Mouse (Mus musculus) adrenal gland, adult 8-10 months (tissue): ENCODE measurements around the gene Ppargc1a. TPM values are rescaled to one million over a fixed set of nuclear protein-coding genes. Genes with fewer than 3 reads are reported as not detected.

Experiments used
- DNase-seq: peaks from one replicate; pipeline ENCODE4 v3.0.0; 2022
- total RNA-seq, 4 experiments: library from RNA; stranded (reverse); gene quantifications; 2 replicates each; pipeline ENCODE4 v1.2.4; 2022

Gene Ppargc1a
- 1 to 10 TPM; 3.6 to 6.3 (median 4.6) TPM for total RNA-seq

DNA sequence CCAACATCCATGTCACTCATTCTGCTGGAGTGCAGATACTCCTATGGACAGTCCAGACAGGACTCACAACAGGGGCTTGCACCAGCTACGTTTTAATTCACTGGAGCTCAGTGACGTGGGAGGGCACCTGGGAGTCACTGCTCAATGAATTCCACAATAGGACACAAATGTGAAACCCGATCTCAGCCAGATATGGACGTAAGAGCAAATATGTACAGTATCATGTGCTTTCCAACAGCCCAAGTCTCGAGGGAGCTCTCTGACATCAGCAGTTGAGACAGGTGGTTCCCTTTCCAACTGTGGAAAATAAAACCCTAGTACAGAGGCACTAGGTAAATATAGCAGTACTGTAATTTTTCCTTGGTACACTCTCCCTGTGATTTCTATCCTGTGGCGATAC lies at the start of gene Ppargc1a:
Ppargc1a (minus strand) TSS at position 68 of the 400 bp plus-strand sequence.
- no peak for DNase-seq

DNA sequence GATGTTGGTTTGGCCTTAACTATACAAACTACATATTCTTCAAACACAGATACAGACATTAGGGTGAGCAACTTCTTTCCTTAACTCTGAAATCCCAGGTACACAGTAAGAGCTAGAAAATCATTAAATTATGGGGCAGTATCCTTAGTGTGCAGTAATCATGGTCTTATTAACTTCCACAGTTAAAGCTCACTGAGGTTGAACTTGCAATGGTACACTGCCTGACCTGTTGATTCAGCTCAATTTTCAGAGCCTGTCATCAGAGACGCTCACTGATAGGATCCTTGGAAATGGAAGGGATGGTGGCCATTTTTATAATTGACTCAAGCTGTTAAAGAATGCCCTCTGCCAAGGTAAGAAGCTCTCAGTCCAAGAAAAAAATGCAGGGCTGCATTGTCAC lies 49.4 kb upstream of the Ppargc1a start:
- DNase-seq, result no peak

DNA sequence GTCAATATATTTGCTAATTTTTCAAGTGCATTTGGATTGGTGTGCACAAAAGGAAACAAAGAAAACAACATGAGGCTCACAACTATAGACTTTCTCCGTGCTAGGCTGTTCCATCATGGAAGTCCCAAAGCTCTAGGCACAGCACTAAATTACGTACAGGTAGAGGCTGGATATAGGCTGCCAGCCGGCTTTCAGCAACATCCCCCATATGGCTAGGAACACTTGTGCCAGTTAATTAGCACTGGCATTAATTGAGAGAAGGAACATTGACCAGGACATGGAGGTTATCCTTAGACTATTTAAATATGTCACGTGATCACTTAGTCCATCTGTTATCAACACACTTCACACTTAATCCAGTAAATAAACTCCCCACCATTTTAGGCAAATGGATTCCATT lies 44.5 kb upstream of the Ppargc1a start:
- DNase-seq, result no peak

DNA sequence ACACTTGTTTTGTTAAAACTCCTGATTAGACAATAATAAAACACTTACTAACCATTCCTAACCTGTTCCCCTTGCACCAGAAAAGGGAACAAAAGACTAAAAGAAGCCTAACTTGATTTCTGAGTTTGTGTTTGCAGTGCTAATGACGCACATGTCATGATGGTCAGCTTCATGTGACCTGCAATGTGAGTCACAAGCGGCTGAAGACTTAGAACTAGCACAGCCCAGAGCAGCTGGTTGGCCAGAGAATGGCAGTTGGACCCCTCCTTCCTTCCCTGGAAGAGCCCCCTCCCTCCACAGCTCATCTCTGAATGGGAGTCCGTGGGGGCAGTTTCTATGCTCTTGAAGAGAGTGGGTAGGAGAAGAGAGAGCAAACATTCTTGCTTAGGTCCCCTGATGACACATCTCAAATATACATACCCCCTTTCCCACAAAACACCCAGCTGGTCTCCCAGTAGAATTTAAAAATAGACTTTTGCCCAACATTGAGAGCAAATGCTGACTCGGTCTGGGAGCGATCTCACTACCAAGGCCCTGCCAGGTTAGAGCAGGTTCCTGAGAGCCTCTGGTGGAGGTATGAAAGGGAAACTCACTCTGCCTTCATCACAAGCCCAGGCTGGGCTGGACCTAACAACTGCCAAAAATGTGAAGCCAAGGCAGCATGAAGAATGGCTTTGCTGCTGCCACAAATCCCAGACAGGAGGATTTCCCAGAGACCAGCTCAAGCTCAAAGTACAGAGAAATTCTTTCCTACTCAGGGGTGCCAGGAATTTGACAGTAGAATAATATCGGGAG lies 40.4 kb upstream of the Ppargc1a start:
- DNase-seq, result no peak

DNA sequence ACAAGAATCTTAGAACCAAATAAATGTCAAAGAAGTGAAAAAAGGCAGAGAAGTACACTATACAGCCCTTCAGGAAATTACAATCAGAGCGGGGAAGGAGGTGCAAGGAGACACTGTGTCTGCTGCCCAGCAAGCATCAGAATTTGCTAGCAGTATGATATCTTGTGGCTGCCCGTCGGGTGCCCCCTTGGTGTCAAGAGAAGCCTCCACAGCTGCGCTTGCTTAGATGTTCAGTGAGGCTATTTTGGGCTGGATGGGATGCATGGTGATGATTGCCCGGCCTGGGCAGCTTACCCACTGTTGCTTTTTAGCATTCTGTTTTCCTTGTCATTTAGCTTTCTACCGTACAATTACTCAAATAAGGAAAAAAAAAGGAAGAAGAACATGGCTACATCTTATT lies 32.0 kb upstream of the Ppargc1a start:
- no peak for DNase-seq

DNA sequence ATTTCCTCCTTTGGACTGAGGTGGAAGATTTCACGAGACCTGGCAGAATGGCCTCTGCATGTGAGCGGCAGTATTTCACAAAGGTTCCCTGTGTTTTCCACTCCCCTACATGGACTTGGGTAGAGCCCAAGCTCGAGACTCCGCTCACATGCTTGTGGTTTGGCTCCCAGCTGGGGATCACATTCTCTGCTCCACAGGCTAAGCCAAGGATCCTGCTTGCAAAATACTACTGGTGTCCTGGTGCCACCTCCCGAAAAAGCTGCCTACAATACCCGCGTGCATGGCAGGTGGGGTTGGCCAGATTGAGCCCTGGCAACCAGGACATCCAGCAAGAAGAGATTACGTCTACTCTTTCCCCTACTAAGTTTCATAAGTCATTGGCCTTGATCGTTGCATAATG lies 28.1 kb upstream of the Ppargc1a start:
- peak; percentile 50 for DNase-seq

DNA sequence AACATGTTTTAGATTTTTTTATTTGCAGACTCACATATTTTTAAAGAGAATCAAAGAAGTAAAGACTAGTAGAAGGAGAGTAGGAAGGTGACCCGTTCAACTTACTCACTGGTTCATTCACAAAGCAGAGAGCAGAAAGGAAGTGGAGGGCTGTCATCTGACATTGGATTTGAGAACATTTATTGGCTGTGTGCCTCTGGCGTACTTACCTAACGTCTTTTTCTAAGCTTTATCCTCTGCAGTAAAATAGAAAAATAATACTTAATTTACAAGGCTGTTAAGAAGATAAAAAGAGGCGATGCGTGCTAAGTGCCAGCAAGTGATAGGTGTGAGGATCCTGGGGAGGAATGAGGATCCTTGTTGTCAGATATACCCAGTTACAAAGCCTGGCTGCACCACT lies 24.7 kb upstream of the Ppargc1a start:
- no peak for DNase-seq

DNA sequence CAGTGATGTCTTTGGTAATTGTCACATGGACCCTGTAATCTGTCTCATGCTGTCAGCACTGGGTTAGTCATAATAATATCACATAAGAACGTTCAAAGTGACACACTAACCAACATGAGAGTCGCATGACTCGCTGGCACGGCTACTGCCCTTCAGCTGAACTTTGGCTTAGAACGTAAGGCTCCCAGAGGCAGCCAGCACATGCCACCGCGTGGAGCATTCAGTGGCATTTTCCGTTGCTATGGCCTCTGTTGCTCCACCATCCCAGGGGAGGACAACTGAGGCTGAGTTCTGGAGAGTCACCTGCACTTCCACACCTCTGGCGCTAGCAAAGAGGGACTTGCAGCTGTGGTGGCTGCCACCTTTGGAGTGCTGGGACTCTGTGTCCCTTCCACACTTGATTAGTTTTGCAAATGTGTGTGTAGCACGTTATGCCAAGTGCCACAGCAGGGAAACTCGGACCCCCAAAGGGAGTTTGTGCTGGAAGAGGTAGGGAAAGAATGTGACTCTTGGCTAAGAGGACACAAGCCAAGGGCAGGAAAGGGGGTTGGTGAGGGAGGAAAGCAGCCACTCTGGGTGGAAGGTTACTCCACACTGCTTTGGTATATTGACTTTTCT lies 24.1 kb upstream of the Ppargc1a start:
- peak; percentile 9 for DNase-seq

DNA sequence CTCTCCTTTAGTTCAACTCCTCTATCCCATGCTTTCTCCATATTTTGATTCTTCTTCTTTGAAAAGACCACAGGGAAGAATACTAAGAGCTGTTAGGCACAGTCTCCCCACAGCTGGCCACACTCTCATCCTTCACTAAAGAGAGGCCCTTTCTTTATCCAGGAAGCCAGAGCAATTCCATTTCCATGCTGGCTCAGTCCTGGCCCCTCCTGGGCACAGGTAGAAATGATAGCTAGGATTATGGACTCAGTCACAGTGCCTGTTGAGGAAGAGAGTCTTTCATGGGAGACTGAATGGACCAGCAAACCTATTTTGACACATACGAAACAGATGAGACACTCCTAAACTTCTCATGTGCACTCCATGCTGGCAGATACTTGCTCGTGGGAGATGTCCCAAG lies 18.7 kb upstream of the Ppargc1a start:
- no peak for DNase-seq

DNA sequence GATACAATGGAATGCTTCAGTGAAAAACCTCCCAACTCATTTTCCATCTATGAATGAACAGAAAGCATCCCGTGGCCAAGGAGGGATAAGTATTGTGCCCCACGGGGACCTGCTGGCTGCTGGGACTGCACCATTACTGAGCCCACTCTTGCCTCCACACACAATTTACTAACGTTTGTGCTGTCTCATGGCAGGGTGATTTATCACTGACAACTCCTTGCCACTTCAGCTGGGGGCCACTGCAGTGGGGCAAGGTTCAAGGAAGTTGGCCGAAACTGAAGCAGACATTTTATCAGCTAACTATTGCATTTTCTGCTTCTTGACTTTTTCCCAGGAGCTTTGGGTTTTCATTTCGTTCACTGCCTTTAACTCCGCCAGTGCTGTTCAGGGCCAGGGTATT lies 17.5 kb upstream of the Ppargc1a start:
- DNase-seq, result no peak

DNA sequence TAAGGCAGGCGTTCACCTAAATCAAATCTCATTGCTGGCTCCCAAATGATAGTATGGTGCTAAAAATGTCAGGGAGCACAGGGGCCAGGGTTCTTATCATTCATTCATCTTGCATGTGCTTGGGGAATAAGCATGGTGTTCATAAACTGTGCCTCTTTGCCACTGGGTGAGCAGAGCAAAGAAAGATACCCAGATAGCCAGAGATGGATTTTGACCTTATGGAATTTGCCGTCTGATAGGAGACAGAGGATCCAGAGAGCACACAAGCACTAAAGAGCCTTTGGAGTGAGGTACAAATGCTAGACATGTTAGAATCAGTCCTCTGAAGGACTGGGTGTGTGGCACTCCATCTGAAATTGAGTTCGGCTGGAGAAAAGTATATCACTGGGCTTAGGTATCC lies 16.7 kb upstream of the Ppargc1a start:
- DNase-seq, result no peak

DNA sequence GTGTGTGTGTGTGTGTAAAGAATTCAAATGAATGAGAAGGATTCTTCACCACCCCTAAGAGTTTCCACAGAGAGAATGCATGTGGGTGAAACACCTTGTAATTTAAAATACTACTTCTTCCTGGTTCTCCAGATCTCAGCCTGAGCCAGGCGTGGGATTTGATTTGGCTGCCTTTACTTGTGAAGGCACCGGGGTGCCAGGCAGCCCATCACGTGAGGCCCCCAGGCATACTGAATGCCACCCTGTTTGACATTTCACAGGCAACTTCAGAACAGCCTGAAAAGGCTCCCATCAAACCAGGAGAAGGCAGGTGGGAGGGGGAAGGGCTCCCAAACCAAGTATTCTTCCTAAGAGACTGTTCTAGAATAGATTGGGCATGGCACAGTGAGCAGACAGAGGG lies 16.1 kb upstream of the Ppargc1a start:
- no peak for DNase-seq

DNA sequence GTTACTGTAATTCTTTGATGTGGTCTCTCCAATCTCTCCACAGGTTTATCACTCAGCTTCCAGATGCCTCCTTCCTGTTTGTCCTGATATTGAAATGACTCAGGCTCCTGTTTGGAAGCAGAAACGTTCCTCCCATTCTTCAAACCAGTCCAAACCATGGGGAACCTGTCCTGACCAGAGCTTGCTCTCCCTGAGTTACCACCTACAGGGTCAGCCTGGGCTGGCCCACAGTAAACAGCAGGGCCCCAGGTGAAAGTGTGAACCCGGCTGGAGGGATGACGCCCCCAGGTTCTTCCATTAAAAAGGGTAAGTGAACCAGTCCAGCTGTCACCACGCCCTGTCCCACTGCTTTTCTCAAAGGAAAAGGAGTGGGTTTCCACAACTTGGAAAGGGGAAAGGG lies 15.5 kb upstream of the Ppargc1a start:
- DNase-seq, result no peak

DNA sequence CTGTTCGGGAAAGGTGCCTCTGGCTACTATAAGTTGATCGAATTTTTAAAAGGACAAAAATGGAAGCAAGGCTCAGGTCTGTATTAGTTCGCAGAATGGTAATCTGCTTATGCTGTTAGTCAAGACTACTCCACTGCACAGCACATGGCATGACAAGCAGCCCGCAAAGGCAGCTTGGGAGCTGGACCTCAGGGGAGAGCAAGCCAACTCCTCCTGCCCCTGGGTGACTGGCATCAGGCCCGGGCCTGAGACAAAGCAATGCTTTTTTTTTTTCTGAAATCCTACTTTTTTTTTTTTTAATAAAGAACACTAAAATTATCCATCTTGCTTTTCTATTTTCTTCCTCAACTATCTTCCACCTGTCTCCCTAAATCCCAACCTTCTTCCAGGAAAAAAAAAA lies 15.1 kb upstream of the Ppargc1a start:
- DNase-seq, result no peak

DNA sequence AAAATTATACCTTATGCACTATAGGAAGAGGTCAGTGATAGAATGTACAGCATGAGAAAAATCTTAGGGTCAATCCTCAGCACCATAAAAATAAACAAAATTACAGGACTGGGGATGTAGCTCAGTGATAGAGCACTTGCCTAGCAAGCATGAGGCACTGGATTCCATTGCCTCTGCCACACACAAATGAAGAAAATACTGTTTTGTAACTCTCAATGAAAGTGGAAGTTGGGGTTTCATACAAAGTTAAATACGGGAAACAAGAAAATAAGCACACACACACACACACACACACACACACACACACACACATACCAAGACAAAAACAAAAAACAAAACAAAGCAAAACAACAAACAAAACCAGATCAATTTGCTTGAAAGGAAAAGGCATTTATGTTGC lies 10.1 kb upstream of the Ppargc1a start:
- DNase-seq, result no peak

DNA sequence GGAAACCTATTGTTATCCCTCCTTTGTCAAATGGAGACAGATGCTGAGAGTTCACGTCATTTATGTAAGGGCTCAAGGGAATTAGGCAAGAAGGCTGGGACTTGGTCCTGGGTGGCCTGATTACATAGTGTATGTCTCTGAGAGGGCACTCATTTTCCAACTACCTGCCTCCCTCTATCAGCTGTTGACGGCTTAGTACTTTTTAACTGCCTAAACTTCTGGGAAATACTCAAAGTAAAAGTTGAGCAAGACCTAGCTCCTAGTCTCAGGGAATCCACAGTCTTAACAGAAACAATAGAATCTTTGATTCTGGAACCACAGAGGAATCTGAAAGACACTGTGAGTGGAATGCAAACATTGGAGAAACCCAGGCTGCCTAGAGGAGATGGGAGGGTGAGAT lies 6.2 kb upstream of the Ppargc1a start:
- DNase-seq, result no peak

DNA sequence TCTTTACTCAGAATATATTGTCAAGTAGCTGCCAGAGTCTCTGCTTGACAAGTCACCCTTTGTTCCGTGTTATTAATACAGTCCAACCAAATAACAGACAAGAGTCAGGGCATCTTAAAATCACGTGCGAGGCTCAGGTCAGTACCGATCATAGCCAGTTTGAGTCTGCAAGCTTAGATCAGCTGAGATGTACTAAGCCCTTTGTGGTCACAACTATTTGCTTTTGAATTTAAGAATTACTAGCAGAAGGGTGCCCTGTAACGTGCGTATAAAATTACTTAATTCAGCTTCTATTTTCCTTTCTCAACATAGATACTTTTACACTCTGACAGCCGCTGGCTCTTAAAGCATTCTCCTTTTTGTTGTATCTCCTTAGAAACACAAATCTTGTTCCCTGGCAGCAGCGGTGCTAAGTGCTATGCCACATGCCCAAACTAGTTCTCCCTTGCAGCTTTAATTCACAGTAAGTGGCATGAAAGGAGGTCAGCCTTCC lies 718 bp upstream of the Ppargc1a start:
- no peak for DNase-seq

DNA sequence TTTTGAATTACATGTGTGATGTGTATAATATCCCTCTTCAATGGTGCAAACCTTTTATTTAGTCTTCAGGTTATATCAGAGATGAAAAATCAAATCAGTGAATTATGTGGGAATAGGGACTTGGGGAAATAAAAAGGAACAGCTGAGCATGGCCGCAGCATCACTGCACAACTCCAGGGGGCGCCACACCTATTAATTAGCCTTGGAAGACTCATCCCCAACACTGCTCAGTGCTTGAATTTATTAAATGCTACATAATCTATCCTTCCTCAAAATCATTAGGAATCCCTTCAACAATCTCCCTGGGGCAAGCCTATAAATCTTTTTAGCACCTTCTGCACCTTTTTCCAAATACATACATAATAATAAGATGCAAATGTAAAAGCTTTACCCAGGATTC lies 1.9 kb downstream of the Ppargc1a start:
- DNase-seq, result no peak

DNA sequence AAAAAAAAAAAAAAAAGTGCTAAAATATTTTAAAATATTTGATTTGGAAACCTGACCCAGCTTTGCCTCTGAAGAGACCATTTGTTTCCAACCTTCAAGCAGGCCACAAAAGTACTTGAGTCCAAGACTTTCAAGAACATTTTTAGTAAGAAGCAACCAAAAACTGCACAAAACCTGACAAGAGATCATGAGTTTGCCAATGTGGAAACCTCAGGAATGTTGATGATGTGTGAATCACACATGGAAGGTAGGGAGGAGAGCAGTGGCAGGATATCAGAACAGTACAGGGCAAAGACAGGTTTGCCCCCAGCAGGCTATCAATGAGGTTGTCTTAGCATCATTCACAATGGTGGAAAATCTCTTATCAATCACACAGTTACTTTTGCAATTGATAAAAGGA lies 2.5 kb downstream of the Ppargc1a start:
- DNase-seq, result no peak

DNA sequence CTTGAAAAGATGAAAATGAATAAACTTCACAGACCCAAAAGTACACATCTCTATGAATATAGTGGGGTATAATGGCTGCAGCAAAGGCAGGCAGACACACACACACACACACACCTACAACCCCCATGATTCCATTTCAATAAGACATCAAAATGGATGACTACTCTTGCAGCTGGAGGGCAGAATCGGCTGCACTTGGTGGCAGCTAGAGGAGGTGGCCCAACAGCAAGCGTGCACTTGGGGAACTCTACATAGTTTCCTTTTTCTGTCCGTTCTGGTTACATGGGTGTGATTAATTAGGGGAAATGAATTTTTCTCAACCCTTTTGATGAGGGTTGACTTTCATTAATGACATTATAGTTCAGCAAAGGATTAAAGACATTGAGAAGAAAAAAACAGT lies 4.0 kb downstream of the Ppargc1a start:
- no peak for DNase-seq

DNA sequence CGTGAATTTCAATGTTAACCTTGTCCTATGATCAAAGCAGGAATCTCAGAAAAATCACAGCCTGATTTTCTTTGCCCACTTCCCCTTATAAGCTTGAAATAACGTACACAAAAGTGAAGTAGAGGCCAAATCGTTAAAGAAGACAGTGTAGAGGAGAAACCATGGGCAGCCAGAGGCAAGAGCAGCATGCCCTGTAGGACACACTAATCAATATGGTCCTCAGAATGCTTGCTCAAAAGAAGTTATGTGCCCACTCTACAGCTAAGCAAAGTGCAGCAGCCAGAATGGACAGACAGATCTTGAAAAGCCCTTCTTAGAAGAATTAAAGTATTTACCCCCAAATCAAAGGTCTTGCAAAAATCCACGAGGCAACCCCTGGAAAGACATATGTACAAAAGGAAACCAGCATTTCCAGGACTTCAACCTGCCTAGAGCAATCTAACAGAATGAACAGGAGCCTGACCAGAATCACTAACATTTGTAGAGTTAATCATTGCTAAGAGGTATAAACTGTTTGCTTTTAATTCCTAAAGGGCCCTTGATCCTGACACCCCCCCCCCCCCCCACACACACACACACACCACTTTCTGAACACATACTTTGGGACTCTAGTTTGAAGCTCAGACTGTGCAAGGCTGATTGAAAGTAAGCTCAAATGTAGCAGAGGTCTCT lies 9.8 kb downstream of the Ppargc1a start:
- DNase-seq, result no peak

DNA sequence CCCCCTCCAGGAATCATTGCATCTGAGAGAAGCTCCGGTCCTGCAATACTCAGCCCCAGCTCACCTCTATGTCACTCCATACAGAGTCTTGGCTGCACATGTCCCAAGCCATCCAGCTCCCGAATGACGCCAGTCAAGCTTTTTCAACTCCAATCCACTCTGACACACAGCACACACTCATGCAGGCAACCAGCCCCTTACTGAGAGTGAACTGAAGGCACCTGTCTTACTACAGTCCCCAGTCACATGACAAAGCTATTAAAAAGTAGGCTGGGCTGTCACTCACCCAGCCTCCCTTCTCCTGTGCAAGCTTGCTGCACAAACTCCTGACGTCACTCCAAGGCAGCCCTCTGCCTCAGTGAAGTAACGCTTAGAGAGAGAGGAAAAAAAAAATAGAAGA lies 13.9 kb downstream of the Ppargc1a start:
- peak; percentile 12 for DNase-seq

DNA sequence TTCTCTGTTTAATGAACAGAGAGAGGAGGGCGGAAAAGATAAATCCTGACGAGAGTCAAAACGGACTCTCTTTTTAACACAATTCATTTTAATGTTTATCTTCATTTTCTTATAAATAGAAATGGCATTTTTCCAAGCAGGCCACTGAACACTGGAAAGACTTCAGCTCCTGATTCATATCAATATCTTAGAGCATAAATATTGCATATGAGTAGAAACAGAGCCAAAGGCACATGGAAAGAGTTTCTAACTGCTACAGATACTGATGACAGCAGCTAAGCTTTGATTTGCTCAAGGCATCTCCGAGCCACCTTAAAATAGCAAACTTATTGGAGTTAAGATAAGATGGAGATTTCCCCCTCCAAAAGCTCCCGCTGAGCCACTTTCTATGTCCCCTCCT lies 14.3 kb downstream of the Ppargc1a start:
- no peak for DNase-seq
